Mouse (Mus musculus) testis, postnatal 10 days (tissue): ENCODE measurements around the gene Olfr893.
"Not testable (repeated sequence)": the region's sequence is repeated elsewhere in the genome, so short reads cannot be mapped to it uniquely, and the experiment has no call there.

Experiments used
- DNase-seq: peaks from one replicate; pipeline ENCODE4 v3.0.0; 2021; ENCODE audit warnings: low spot score

Olfr893 gene

DNA sequence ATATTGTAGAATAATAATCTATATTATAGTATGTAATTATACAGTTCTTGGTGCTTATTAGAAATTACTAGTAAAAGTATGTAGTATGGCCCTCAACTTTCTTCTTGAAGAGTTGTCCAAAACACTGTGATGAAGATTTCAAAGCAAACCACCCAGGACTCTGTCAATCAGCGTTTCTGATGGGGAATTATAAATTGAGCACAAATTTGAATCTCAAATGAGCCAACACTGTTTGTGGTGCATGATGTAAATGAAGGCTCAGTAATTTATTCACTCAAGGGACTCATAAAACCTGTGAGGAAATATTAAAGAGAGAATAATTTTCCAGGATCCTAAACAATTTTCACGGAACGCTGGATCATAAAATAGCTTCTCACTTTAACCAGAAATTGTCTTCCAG lies at the start of gene Olfr893:
Gene Olfr893 (plus strand): TSS at position 301 of the 400 bp plus-strand sequence.
- DNase-seq = no peak

DNA sequence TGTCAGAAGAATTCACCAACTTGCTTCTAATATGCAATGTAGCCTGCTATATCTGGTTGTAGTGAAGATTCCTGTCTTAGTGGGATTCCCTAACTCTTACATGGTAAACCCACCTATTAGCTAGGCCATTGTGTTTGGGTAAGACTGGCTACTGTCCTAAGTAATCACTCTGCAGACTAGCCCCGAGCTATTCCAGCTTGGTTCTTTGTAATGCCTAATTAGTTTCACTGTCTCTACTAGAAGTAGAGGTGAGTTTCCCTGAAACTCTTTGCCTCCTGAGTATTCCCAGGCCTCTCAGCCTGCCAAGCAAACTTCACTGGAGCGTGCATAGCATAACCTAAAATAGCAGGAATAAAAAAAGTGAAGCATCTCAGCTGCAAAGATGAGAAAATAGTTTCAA lies 39.8 kb upstream of the Olfr893 start:
- not testable (repeated sequence) for DNase-seq

DNA sequence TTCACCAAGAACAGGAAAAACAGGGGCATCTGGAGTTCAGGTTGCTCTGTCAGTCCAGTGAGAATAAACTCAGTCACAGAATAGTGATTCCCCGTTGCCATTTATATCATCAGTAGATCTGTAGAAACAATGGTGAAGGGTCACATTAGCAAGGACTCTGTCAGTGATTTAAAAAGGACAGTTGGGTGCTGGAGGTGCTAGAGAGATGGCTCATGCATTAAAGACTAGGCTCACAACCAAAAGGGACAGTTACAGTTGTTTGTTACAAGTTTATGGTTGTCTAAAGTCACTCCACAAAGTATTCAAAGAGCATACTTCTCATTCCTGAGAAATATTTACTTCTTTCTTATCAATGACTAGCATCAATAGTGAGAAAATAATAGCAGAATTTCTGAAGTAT lies 27.4 kb upstream of the Olfr893 start, which contains the start of gene Olfr891:
Gene Olfr891 (minus strand): TSS at position 101 of the 400 bp plus-strand sequence.
- DNase-seq = no peak

DNA sequence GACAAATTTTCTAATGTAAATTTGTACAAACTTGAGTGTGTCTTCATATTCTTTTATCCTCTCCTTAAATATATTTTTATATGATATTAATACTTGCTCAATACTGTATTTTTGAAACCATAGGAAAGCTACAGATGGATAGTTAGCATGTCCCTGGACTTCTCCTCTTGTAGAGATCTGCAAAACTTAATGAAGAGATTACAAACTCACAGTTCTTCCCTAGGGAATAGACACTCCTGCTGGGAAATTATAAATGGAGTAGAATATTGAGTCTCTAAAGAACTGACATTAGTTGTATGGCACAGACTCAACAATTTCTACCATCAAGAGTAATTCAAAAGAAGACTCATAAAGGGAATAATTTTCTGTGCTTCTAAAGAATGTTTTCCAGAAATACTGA lies 9.6 kb downstream of the Olfr893 start, which contains the start of gene Olfr894:
Gene Olfr894 (plus strand): TSS at position 301 of the 400 bp plus-strand sequence.
- DNase-seq = no peak

DNA sequence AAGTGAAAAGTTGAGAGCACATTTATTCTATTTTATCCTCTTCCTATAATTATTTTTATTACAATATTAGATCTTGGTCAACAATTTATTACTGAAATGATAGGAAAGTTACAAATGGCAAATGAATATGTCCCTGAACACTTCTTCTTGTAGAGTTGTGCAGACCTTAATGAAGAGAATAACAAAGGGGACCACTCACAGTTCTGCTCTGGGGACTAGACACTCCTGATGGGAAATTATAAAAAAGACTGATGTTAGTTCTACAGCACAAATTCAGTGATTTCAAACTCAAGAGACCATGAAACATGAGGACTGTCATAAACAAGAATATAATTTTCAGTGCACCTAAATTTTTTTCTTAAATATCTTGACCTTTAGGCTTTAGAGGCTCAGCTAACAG lies 44.3 kb downstream of the Olfr893 start, which contains the start of gene Olfr143:
Gene Olfr143 (plus strand): TSS at position 301 of the 400 bp plus-strand sequence.
- no peak for DNase-seq
